Mouse (Mus musculus) forebrain, postnatal 0 days (tissue): ENCODE measurements around the gene Ttc24. TPM values are rescaled to one million over a fixed set of nuclear protein-coding genes. Genes with fewer than 3 reads are reported as not detected.

Source experiments
- ATAC-seq: fragments of 200-750 bp; cut with Nextera tagmentation; 2 replicates; pipeline ENCODE4 v1.8.0; 2017; ENCODE audit warnings: mild to moderate bottlenecking, moderate library complexity
- DNase-seq: peaks from one replicate; pipeline ENCODE4 v3.0.0-alpha.2; 2015
- H3K27ac ChIP-seq: fragments of 300-500 bp; sonication (generic); 2 replicates; pipeline ENCODE4 v1.5.1; 2014; ENCODE audit warnings: low read depth, mild to moderate bottlenecking, antibody characterized with exemption, low read length, moderate library complexity, mixed read lengths
- H3K27me3 ChIP-seq: fragments of 300-500 bp; sonication (generic); 2 replicates; pipeline ENCODE4 v1.6.1; 2014; ENCODE audit warnings: mild to moderate bottlenecking, low read length, mixed read lengths; ENCODE audit not compliant: insufficient read depth
- H3K36me3 ChIP-seq: fragments of 300-500 bp; sonication (generic); 2 replicates; pipeline ENCODE4 v1.6.1; 2014; ENCODE audit warnings: mild to moderate bottlenecking, moderate library complexity; ENCODE audit not compliant: insufficient read depth
- H3K4me1 ChIP-seq: fragments of 300-500 bp; sonication (generic); 2 replicates; pipeline ENCODE4 v1.6.1; 2014; ENCODE audit warnings: antibody characterized with exemption; ENCODE audit not compliant: insufficient read depth
- H3K4me2 ChIP-seq: fragments of 300-500 bp; sonication (generic); 2 replicates; pipeline ENCODE4 v1.6.1; 2014; ENCODE audit warnings: low read depth, mild to moderate bottlenecking, moderate library complexity
- H3K4me3 ChIP-seq: fragments of 300-500 bp; sonication (generic); 2 replicates; pipeline ENCODE4 v1.5.1; 2014; ENCODE audit warnings: low read depth, low read length, mixed read lengths
- H3K9ac ChIP-seq: fragments of 300-500 bp; sonication (generic); 2 replicates; pipeline ENCODE4 v1.6.1; 2014; ENCODE audit warnings: mild to moderate bottlenecking
- H3K9me3 ChIP-seq: fragments of 300-500 bp; sonication (generic); 2 replicates; pipeline ENCODE4 v1.6.1; 2016; ENCODE audit warnings: low read length
- CTCF ChIP-seq: sonication (generic); IDR thresholded peaks from 2 replicates; pipeline ENCODE4 v1.5.1; 2016; ENCODE audit warnings: antibody characterized with exemption, control low read depth, low read depth
- WGBS: fragments of 180-500 bp; shearing (Covaris S2); extraction: QIAGEN DNeasy Blood & Tissue Kit; methylation state at CpG from one replicate; pipeline ENCODE4 v1.1.7; 2014; 5-methylcytosine and 5-hydroxymethylcytosine counted together
- polyA plus RNA-seq: library from polyadenylated mRNA; unstranded; fragments of >200 nt; fragmentation: Nextera tagmentation; extraction: Ambion mirVana; gene quantifications from 2 replicates; pipeline ENCODE4 v1.2.1, GENCODE M21; 2015
- total RNA-seq: library from RNA; depleted of rRNA; stranded (reverse); fragments of >200 nt; gene quantifications from 2 replicates; pipeline ENCODE4 v1.2.3, GENCODE M21; 2014

Gene Ttc24
- total and polyA plus RNA-seq, 2 experiments from 2014 or later: 0.05 TPM; not detected in 1

- peak within 1 kb of the TSS; percentile 88 for H3K4me3 ChIP-seq
- peak within 1 kb of the TSS; percentile 54; the same call in 1 of the 2 replicates for H3K27ac ChIP-seq
- H3K4me1 ChIP-seq: 0 out of 2 replicates have a peak, but pooled peaks cover 6% of the 10 kb centered on the region
- H3K4me2 ChIP-seq: peak within 1 kb of the TSS; percentile 96
- no peaks in the 10 kb centered on the region for H3K9me3 ChIP-seq
- H3K27me3 ChIP-seq: no peaks in the 10 kb centered on the region
- H3K36me3 ChIP-seq: peaks cover 21% of the 10 kb centered on the region
- no peak for TF ChIP-seq CTCF
- H3K9ac ChIP-seq: peak within 1 kb of the TSS; percentile 85
- WGBS: 4% methylated on average over 58 of the region's 60 CpGs
- ATAC-seq (peak; percentile 95), DNase-seq (peak; percentile 92)
Observed at GRCm38 (mm10) chr3:88057902-88058696, 20.0 kb downstream of the Ttc24 start, which contains the start of gene Naxe. Gene Naxe, minus strand, starts transcription at chr3:88058495.

DNA sequence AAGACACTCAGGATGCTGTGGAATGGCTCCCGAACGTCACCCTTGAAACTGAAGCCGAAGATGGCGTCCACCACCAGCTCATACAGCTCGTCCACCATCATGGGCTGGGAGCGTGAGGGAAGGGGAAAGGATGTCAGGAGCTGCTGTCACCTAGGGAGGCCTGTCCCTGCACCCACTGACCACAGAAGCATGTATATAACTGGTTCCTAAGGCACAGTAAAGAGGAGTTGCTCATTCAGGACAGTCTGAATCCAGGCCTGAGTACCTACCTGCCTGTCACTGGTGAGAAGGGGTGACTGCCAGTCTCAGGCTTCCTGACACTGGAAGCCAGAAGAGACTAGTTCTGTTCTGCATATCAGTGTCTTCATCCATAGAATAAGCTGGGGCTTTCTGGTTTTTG is 21.1 kb downstream of the Ttc24 start:
- peak overlapping the region; percentile 96 for H3K4me2 ChIP-seq
- no peaks in the 10 kb centered on the region for H3K9me3 ChIP-seq
- H3K9ac ChIP-seq: no peak overlapping the region
- 0 out of 2 replicates have a peak, but pooled peaks cover 6% of the 10 kb centered on the region for H3K4me1 ChIP-seq
- no peak for ATAC-seq
- H3K36me3 ChIP-seq: peaks cover 26% of the 10 kb centered on the region
- no peaks in the 10 kb centered on the region for H3K27me3 ChIP-seq
- no peak overlapping the region for H3K4me3 ChIP-seq
- TF ChIP-seq CTCF: no peak
- H3K27ac ChIP-seq: no peak overlapping the region
- 87% methylated on average over 6 of the region's 6 CpGs for WGBS
- no peak for DNase-seq

GRCm38 (mm10) chr3:88049532-88049931 is 28.6 kb downstream of the Ttc24 start:
- Histone ChIP-seq H3K27ac (no peak overlapping the region), H3K36me3 (peaks cover 22% of the 10 kb centered on the region), H3K4me3 (no peak overlapping the region), H3K27me3 (no peaks in the 10 kb centered on the region), H3K4me2 (no peak overlapping the region), H3K9me3 (no peaks in the 10 kb centered on the region), H3K9ac (no peak overlapping the region), H3K4me1 (peaks cover 2% of the 10 kb centered on the region; the same call in 1 of the 2 replicates)
- no peak for ATAC-seq
- 95% methylated on average over 3 of the region's 3 CpGs for WGBS
- DNase-seq: no peak
- no peak for TF ChIP-seq CTCF

GRCm38 (mm10) chr3:88042661-88043421 is 35.3 kb downstream of the Ttc24 start, which contains the start of gene Gpatch4:
Gene Gpatch4, plus strand, starts transcription at chr3:88043108.
- H3K4me3 ChIP-seq: peak within 1 kb of the TSS; percentile 76
- H3K4me2 ChIP-seq: peak within 1 kb of the TSS; percentile 74
- TF ChIP-seq CTCF: no peak
- 13% methylated on average over 36 of the region's 36 CpGs for WGBS
- peaks cover 6% of the 10 kb centered on the region; the same call in 1 of the 2 replicates for H3K4me1 ChIP-seq
- no peaks in the 10 kb centered on the region for H3K36me3 ChIP-seq
- H3K27me3 ChIP-seq: peaks cover 5% of the 10 kb centered on the region; the same call in 1 of the 2 replicates
- DNase-seq (peak; percentile 96), ATAC-seq (peak; percentile 97)
- H3K27ac ChIP-seq: peak within 1 kb of the TSS; percentile 74
- H3K9me3 ChIP-seq: no peaks in the 10 kb centered on the region
- peak within 1 kb of the TSS; percentile 60 for H3K9ac ChIP-seq

- Histone ChIP-seq H3K9ac (no peak overlapping the region), H3K27me3 (peaks cover 2% of the 10 kb centered on the region; the same call in 1 of the 2 replicates), H3K27ac (no peak overlapping the region), H3K9me3 (no peaks in the 10 kb centered on the region), H3K4me2 (no peak overlapping the region), H3K4me1 (no peaks in the 10 kb centered on the region), H3K36me3 (no peaks in the 10 kb centered on the region), H3K4me3 (no peak overlapping the region)
- no peak for TF ChIP-seq CTCF
- WGBS: 59% methylated on average over 1 of the region's 1 CpGs
- ATAC-seq (no peak), DNase-seq (no peak)
Observed at GRCm38 (mm10) chr3:88035561-88036293, 42.4 kb downstream of the Ttc24 start.

- Histone ChIP-seq H3K36me3 (no peaks in the 10 kb centered on the region), H3K4me1 (no peaks in the 10 kb centered on the region), H3K4me3 (no peak overlapping the region), H3K4me2 (no peak overlapping the region), H3K27me3 (no peaks in the 10 kb centered on the region), H3K9me3 (no peaks in the 10 kb centered on the region), H3K9ac (no peak overlapping the region), H3K27ac (no peak overlapping the region)
- no peak for ATAC-seq
- no peak for TF ChIP-seq CTCF
- DNase-seq: no peak
- WGBS: 68% methylated on average over 5 of the region's 5 CpGs
Observed at GRCm38 (mm10) chr3:88033506-88033905, 44.6 kb downstream of the Ttc24 start.
